Mouse (Mus musculus): ENCODE results near the gene Bag6. TPM values are rescaled to one million over a fixed set of nuclear protein-coding genes. Genes with fewer than 3 reads are reported as not detected.

Gene Bag6
- 93.7 and 93.9 TPM in 2 replicates for polyA plus RNA-seq (2015; fragmentation: Nextera tagmentation; extraction: Ambion mirVana)

GRCm38 (mm10) chr17:35134801-35135590, at the start of gene Bag6:
TSS of gene Bag6 (plus strand) at chr17:35135178.
- peak within 1 kb of the TSS; percentile 91 for H3K4me2 ChIP-seq (replicated peaks)
- H3K9me3 ChIP-seq = no peaks in the 10 kb centered on the region
- H3K4me1 ChIP-seq (replicated peaks) = peaks cover 26% of the 10 kb centered on the region
- peaks cover 25% of the 10 kb centered on the region for H3K36me3 ChIP-seq
- peak within 1 kb of the TSS; percentile 80 for H3K4me3 ChIP-seq (replicated peaks)
- peak within 1 kb of the TSS; percentile 89 for H3K9ac ChIP-seq (replicated peaks)
- H3K27me3 ChIP-seq = no peaks in the 10 kb centered on the region
- ATAC-seq = peak; percentile 96
- H3K27ac ChIP-seq = peak within 1 kb of the TSS; percentile 97
- under 1% methylated on average over 66 of the region's 66 CpGs for WGBS

DNA sequence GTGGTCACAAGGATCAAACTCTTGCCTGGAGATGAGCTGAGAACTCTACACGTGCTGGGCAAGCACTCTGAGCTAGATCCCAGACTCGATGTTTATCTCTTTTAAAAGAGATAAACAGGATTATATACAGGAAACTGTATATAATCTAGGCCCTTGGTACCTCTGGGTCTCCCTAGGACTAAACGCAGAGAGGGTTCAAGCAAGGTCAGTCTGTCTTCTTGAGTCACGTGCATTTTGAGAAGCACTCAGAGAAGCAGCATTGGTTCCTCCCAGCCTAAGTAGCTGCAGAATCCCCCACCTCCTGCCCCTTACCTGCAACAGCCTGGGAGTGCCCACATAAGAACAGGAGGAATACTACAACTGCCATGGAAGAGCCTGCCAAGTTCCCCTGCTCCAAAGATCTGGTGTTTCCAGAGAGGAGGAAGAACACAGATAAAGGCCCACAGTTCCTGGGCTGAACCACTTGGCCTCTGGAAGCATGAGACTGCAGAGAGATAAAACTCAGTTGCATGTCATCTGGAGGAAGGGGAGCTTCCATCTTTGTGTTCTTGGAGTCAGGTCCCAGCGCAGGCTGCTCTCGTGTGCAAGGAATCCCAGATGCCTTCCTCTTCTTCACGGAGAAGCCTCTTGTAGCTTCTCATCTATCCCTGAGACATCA, 49.6 kb upstream of the Bag6 start, which contains the start of gene Ly6g6f:
TSS of gene Ly6g6f (minus strand) at position 403 of the 658 bp plus-strand sequence.
- ATAC-seq = no peak
- Histone ChIP-seq H3K9me3 (no peaks in the 10 kb centered on the region), H3K27ac (no peak within 1 kb of the TSS), H3K36me3 (no peaks in the 10 kb centered on the region), H3K4me2 (replicated peaks) (no peak within 1 kb of the TSS), H3K4me3 (replicated peaks) (no peak within 1 kb of the TSS), H3K9ac (replicated peaks) (no peak within 1 kb of the TSS), H3K4me1 (replicated peaks) (peaks cover 8% of the 10 kb centered on the region), H3K27me3 (peaks cover 3% of the 10 kb centered on the region; the same call in 1 of the 2 replicates)
- 83% methylated on average over 7 of the region's 7 CpGs for WGBS

GRCm38 (mm10) chr17:35088151-35088550, 46.8 kb upstream of the Bag6 start:
- Histone ChIP-seq H3K36me3 (peaks cover 21% of the 10 kb centered on the region), H3K27ac (no peak overlapping the region), H3K4me3 (replicated peaks) (no peak overlapping the region), H3K4me2 (replicated peaks) (no peak overlapping the region; the same call in 1 of the 2 replicates), H3K9me3 (no peaks in the 10 kb centered on the region), H3K9ac (replicated peaks) (no peak overlapping the region), H3K27me3 (peaks cover 3% of the 10 kb centered on the region; the same call in 1 of the 2 replicates), H3K4me1 (replicated peaks) (peaks cover 14% of the 10 kb centered on the region)
- 56% methylated on average over 2 of the region's 2 CpGs for WGBS
- ATAC-seq = no peak

- 3% methylated on average over 65 of the region's 67 CpGs for WGBS
- Histone ChIP-seq H3K4me2 (replicated peaks) (peak within 1 kb of the TSS; percentile 68), H3K36me3 (peaks cover 30% of the 10 kb centered on the region), H3K9ac (replicated peaks) (peak within 1 kb of the TSS; percentile 85), H3K27me3 (peaks cover 3% of the 10 kb centered on the region; the same call in 1 of the 2 replicates), H3K27ac (peak within 1 kb of the TSS; percentile 98), H3K4me3 (replicated peaks) (peak within 1 kb of the TSS; percentile 58), H3K9me3 (no peaks in the 10 kb centered on the region), H3K4me1 (replicated peaks) (peaks cover 14% of the 10 kb centered on the region)
- ATAC-seq = peak; percentile 99
Observed at GRCm38 (mm10) chr17:35088825-35089644, 45.9 kb upstream of the Bag6 start, which contains the start of gene Abhd16a. TSS of gene Abhd16a (plus strand) at chr17:35089263.

DNA sequence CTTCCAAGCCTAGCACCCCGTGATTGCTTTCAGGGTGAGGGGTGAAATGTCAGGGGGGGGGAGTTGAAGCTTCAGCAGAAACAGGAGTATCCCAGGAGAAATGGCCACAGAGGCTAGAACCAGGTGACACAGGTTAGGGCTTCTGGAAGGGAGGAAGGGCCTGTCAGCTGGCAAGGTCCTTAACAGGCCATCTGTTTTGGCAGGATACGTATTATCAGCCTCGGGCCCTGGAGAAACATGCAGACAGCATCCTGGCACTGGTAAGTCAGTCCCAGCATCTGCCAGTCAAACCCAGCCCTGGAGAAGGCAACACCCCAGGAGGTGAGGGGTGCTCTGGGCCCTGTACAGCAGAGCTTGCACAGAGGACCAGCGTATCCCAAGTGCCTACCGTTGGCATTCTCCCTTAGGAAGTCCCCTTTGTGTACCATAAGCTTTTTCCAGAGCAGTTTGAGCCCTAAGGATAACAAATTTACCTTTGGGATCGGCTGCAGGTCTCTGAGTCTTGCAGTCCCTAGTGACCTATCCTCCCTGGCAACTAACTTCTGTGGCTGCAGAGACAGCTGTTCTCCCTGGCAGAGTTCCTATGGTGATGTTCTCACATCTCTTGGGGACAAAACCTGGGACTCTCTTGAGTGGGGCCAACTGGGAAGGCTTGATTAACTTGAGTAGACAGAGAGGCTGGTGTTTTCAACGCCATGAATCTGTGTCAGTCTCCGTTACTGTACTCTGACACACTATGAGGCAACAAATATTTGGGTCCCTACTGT, 44.6 kb upstream of the Bag6 start:
- H3K27ac ChIP-seq = peak overlapping the region; percentile 98
- peaks cover 14% of the 10 kb centered on the region for H3K4me1 ChIP-seq (replicated peaks)
- H3K4me3 ChIP-seq (replicated peaks) = peak overlapping the region; percentile 58
- ATAC-seq = no peak
- H3K9ac ChIP-seq (replicated peaks) = peak overlapping the region; percentile 85
- H3K9me3 ChIP-seq = no peaks in the 10 kb centered on the region
- WGBS = 76% methylated on average over 8 of the region's 8 CpGs
- H3K36me3 ChIP-seq = peaks cover 41% of the 10 kb centered on the region
- peak overlapping the region; percentile 68 for H3K4me2 ChIP-seq (replicated peaks)
- peaks cover 3% of the 10 kb centered on the region; the same call in 1 of the 2 replicates for H3K27me3 ChIP-seq

DNA sequence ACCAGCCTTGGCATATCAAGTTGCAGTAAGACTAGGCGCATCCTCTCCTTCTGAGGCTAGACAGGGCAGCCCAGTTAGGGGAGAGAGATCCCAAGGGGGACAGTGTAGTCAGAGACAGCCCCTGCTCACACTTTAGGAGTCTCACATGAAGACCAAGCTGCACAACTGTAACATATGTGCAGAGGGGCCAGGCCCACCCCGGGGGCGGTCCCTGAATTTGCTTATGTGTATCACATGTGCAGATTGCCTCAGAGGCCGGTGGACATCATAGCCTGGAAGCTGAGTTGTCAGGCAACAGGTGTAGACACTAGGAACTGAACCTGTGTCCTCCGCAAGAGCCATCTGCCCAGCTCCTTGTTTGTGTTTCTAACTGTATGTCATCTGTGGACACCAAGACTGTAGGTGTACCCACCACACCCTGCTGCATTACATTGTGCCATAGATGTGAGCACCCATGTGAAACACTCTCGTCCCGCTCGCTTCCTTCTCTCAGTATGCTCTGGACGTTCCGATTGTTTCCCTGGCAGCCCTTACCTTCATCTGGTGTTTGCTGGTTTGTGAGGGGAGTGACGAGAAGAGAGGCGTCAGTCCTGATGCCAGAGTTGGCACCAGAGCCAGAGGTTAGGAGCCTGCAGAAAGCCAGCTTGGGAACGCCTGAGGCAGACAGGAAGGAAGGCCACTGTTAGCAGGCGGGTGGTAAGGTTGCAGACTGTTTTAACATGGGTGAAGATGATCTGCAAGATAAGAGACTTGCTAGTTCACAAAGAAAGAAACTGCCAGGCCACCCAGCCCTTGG, 42.4 kb upstream of the Bag6 start:
- Histone ChIP-seq H3K36me3 (peaks cover 63% of the 10 kb centered on the region), H3K27me3 (no peaks in the 10 kb centered on the region), H3K9ac (replicated peaks) (no peak overlapping the region; the same call in 1 of the 2 replicates), H3K27ac (no peak overlapping the region), H3K4me3 (replicated peaks) (no peak overlapping the region), H3K4me2 (replicated peaks) (no peak overlapping the region), H3K9me3 (no peaks in the 10 kb centered on the region), H3K4me1 (replicated peaks) (peaks cover 14% of the 10 kb centered on the region)
- 93% methylated on average over 14 of the region's 14 CpGs for WGBS
- ATAC-seq = no peak

- H3K9me3 ChIP-seq = no peaks in the 10 kb centered on the region
- WGBS = 93% methylated on average over 15 of the region's 15 CpGs
- no peaks in the 10 kb centered on the region for H3K27me3 ChIP-seq
- H3K36me3 ChIP-seq = peaks cover 84% of the 10 kb centered on the region
- no peak overlapping the region for H3K27ac ChIP-seq
- H3K9ac ChIP-seq (replicated peaks) = no peak overlapping the region
- no peak for ATAC-seq
- peaks cover 13% of the 10 kb centered on the region for H3K4me1 ChIP-seq (replicated peaks)
- no peak overlapping the region for H3K4me3 ChIP-seq (replicated peaks)
- H3K4me2 ChIP-seq (replicated peaks) = no peak overlapping the region
Observed at GRCm38 (mm10) chr17:35094475-35095365, 40.3 kb upstream of the Bag6 start.

DNA sequence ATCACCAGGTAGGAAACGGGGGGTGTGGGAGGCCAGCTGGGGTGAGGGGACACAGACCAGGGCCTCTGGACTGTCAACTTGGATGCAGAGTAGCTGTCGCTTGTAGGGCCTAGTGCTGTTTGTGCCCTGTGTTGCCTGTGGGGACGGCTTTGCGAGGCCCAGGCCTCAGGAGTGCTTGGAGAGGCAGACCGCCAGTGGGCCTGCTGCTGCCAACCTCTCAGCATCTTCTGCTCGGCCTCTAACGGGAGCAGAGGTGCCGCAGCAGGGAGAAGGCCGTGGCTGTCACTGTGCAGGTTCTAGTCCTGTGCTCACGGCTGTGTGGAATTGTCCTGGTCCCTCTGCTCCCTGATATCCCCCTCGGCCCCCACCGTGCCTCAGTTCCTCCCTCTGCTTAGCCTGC, 38.4 kb upstream of the Bag6 start:
- Histone ChIP-seq H3K9me3 (no peaks in the 10 kb centered on the region), H3K4me2 (replicated peaks) (no peak overlapping the region), H3K36me3 (peaks cover 96% of the 10 kb centered on the region), H3K4me3 (replicated peaks) (no peak overlapping the region), H3K4me1 (replicated peaks) (no peaks in the 10 kb centered on the region), H3K27ac (no peak overlapping the region), H3K27me3 (no peaks in the 10 kb centered on the region), H3K9ac (replicated peaks) (no peak overlapping the region)
- WGBS = 80% methylated on average over 12 of the region's 12 CpGs
- ATAC-seq = no peak

GRCm38 (mm10) chr17:35097164-35097655, 37.8 kb upstream of the Bag6 start:
- H3K4me3 ChIP-seq (replicated peaks) = no peak overlapping the region
- WGBS = 73% methylated on average over 12 of the region's 12 CpGs
- ATAC-seq = no peak
- H3K4me1 ChIP-seq (replicated peaks) = no peaks in the 10 kb centered on the region
- H3K9me3 ChIP-seq = no peaks in the 10 kb centered on the region
- H3K9ac ChIP-seq (replicated peaks) = no peak overlapping the region
- peaks cover 98% of the 10 kb centered on the region for H3K36me3 ChIP-seq
- H3K27ac ChIP-seq = no peak overlapping the region
- H3K27me3 ChIP-seq = no peaks in the 10 kb centered on the region
- H3K4me2 ChIP-seq (replicated peaks) = no peak overlapping the region

Measured in midbrain, embryonic 13.5 days (tissue).